Mouse (Mus musculus) cerebellum, adult 2 months (tissue): ENCODE results near the gene Znfx1.

Experiments used
- CTCF ChIP-seq: fragments of 200-500 bp; IDR thresholded peaks from 2 replicates; pipeline ENCODE4 v1.5.1; 2011; ENCODE audit warnings: low read depth, mild to moderate bottlenecking, control low read depth, low read length, moderate library complexity, borderline replicate concordance; ENCODE audit not compliant: insufficient read depth
- POLR2A ChIP-seq: fragments of 200-500 bp; IDR thresholded peaks from 2 replicates; pipeline ENCODE4 v1.6.1; 2011; ENCODE audit warnings: low read length, control low read depth, borderline replicate concordance; ENCODE audit not compliant: insufficient read depth

DNA sequence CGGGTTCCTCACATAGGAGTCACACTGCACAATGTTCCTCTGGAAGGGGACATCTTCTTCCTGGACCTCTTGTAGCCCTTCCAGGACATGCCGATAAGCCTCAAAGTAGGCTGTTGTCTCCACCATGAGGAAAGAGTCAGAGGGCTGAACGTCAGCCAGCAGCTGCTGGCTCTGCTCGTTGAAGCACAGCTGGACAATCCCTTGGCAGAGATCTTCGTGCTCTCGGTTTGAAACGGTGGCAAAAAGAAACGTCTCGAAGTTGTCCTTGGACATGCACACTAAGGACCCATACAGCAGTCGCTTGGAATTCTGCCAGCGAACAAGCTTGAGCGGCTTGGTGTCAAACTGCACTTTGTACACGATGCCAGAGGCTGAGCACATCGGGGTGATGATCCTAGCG is 7.4 kb downstream of the Znfx1 start:
- TF ChIP-seq CTCF (no peak), POLR2A (no peak)
